Mouse (Mus musculus) MEL (cell line): ENCODE results near the gene Pim1.

Experiments used
- CTCF ChIP-seq, 3 experiments: IDR thresholded peaks in 2 of 3; conservative IDR thresholded peaks in 1 of 3; 2 replicates each; pipeline ENCODE4 v1.5.1; 2011 to 2012; ENCODE audit warnings: low read length in 3 of 3, low read depth in 2 of 3, mild to moderate bottlenecking in 2 of 3, improper control_type of control experiment in 1 of 3, inconsistent platforms in 1 of 3, mixed read lengths in 1 of 3, moderate library complexity in 1 of 3; ENCODE audit not compliant: control insufficient read depth in 1 of 3, insufficient read depth in 1 of 3, poor library complexity in 1 of 3, severe bottlenecking in 1 of 3
- E2F4 ChIP-seq: IDR thresholded peaks from 2 replicates; pipeline ENCODE4 v1.6.1; 2011; ENCODE audit warnings: low read depth, low read length, improper control_type of control experiment, borderline replicate concordance
- MAZ ChIP-seq: IDR thresholded peaks from 2 replicates; pipeline ENCODE4 v1.6.1; 2012; ENCODE audit warnings: low read depth, mild to moderate bottlenecking, inconsistent platforms, low read length, improper control_type of control experiment
- RCOR1 ChIP-seq: IDR thresholded peaks from 2 replicates; pipeline ENCODE4 v1.6.1; 2012; ENCODE audit warnings: low read depth, mild to moderate bottlenecking, inconsistent platforms, low read length, improper control_type of control experiment

- TF ChIP-seq CTCF (IDR thresholded peaks at IDR 0.05 in 2 of 3, conservative IDR thresholded peaks at IDR 0.05 in 1 of 3; ENCODE audit: control insufficient read depth in 1 of 3, insufficient read depth in 1 of 3, low read depth in 2 of 3, low read length in 3 of 3, poor library complexity in 1 of 3, severe bottlenecking in 1 of 3) (no peak), E2F4 (no peak), MAZ (no peak), RCOR1 (no peak)
Observed at GRCm38 (mm10) chr17:29460119-29460505, 30.4 kb upstream of the Pim1 start.
